Mouse (Mus musculus): ENCODE measurements around the gene Wdr20.
"Not testable (repeated sequence)": the region's sequence is repeated elsewhere in the genome, so short reads cannot be mapped to it uniquely, and the experiment has no call there.

Wdr20 gene

GRCm38 (mm10) chr12:110713784-110714183, 24.0 kb upstream of the Wdr20 start:
- no peak for DNase-seq (ENCODE audit: low spot score)

DNA sequence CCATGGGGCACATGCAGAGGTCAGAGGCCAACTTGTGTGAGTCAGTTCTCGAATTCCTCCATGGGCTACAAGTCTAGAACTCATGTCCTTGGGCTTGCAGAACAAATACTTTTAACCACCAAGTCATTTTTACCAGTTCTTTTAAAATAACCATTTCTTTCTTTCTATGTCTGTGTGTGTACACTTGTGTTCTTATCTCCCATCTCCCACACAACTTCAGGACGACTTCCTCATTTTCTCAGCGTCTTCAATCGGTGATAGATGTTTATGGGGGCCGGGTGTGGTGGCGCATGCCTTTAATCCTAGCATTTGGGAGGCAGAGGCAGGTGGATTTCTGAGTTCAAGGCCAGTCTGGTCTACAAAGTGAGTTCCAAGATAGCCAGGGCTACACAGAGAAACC, 23.5 kb upstream of the Wdr20 start:
- no peak for DNase-seq (ENCODE audit: low spot score)

DNA sequence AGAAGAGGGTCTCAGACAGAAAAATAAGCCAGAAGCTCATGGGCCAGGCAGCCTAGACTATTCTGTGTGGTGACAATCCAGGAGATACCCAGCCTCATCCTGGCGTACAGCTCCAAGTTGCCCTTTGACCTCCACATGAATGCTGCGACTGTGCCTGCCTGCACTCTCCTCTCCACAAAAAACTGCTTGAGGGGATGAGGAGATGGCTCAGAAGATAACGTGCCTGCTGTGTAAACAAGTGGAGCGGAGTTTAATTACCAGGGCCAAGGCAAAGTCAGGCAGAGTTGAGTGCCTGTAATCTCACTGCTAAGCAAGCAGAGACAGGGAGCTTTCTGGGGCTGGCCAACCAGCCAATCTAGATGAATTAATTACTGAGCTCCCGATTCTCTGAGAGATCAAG, 21.7 kb upstream of the Wdr20 start:
- no peak for DNase-seq (ENCODE audit: low spot score)

- DNase-seq (ENCODE audit: low spot score), result no peak
Observed at GRCm38 (mm10) chr12:110725051-110725450, 12.7 kb upstream of the Wdr20 start.

DNA sequence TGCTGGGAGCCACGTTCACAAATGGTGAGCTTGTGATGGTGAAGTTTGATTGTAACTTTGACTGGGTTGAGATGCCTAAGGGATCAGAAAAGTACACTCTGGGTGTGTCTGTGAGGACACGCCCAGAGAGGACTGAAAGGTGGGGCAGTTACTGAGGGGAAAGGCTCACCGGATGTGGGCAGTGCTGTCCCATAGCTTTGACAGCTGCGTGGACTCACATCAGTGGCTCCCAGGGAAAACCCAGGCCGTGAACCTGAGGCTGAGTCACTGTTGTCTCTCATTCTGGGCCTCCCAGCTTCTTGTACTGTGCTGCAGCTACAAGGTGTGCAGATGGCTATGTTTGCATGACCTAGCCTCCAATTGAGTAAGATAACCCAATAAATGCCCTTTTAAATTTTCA, 12.3 kb upstream of the Wdr20 start:
- no peak for DNase-seq (ENCODE audit: low spot score)

DNA sequence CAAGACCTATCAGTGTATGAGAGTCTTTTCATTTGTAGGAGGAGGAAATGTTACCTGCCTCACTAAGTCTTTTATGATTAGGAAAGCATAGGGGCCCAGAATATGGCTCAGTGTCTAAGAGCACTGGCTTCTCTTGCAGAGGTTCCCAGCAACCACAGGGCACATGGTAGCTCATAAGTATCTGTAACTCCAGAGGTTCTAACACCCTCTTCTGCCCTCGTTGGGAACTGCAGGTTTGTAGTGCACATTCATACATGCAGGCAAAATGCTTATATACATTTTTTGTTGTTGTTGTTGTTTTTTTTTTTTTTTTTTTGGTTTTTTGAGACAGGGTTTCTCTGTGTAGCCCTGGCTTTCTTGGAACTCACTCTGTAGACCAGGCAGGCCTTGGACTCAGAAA, 11.3 kb upstream of the Wdr20 start:
- DNase-seq (ENCODE audit: low spot score), result no peak

GRCm38 (mm10) chr12:110733254-110733653, 4.5 kb upstream of the Wdr20 start:
- not testable (repeated sequence) for DNase-seq (ENCODE audit: low spot score)

DNA sequence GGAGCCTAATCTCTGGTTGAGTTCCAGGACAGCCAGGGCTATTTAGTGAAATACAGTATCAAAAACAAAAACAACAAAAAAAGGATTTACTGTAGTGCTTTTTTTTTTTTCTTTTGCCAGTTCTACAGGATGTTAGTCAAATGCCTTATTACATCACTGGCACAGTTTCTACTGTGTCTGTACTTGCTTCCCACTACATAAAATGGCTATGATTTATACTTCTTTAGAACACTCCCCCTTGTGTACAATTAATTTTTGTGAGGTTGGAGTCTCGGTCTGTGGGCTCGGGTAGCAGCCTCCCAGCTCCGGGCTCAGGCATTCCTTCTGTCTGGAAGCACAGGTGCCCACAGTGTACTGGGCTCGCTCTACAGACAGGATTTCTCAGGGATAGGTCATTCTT, 1.1 kb upstream of the Wdr20 start:
- no peak for DNase-seq (ENCODE audit: low spot score)

GRCm38 (mm10) chr12:110738158-110738921, 596 bp downstream of the Wdr20 start:
- no peak for DNase-seq (ENCODE audit: low spot score)

GRCm38 (mm10) chr12:110750770-110751439, 13.2 kb downstream of the Wdr20 start:
- DNase-seq (ENCODE audit: low spot score), result no peak

DNA sequence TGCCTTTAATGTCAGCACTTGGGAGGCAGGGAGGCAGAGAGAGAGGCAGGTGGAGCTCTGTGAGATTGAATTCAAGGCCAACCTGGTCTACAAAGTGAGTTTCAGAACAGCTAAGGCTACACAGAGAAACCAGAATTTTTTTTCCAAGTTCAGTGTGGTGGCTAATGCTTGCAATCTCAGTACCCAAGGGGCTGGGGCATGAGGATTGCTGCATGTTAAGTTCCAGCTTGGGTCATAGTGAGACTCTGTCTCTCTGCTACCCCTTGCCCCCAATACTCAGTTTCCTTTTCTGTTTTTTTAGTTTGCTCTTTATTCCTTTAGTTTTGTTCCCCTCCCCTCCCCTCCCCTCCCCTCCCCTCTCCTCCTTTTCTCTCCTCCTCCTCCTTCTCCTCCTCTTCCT, 15.0 kb downstream of the Wdr20 start:
- DNase-seq (ENCODE audit: low spot score), result no peak

DNA sequence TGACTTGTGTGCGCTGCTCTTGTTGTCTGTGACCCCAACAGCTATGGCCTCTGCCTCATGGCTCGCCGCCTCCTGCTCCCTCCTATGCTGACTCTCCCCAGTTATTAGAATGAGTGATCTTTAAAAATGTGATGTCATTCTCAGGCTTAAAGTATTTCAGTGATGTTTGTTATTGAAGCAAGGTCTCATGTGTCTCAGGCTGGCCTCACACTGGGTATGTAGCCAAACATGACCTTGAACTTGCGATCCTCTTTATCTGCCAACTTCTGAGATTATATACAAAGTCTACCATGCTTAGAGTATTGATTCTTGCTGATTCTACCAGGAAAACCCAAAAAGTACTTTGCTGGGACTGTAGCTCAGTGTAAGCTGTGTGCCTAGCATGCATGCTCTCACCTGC, 16.2 kb downstream of the Wdr20 start:
- no peak for DNase-seq (ENCODE audit: low spot score)

DNA sequence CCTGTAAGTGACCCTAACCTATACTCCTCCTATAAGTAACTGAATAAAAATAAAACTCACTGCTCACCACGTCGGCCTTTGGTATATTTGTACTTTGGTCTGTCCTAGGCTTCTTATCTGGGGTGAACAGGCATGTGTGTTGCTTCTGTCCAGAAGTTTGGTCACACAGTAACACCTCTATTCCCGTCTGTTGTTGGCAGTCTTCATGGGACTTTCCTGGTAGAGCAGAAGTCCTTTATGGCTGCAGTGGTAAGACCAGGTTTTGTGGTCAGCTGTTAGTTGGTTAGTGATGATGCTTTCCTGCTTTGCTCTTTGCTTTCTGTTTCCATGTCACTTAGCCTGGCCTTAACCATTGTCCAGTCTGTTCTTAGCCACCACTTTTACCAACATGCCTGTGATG, 19.4 kb downstream of the Wdr20 start:
- no peak for DNase-seq (ENCODE audit: low spot score)

DNA sequence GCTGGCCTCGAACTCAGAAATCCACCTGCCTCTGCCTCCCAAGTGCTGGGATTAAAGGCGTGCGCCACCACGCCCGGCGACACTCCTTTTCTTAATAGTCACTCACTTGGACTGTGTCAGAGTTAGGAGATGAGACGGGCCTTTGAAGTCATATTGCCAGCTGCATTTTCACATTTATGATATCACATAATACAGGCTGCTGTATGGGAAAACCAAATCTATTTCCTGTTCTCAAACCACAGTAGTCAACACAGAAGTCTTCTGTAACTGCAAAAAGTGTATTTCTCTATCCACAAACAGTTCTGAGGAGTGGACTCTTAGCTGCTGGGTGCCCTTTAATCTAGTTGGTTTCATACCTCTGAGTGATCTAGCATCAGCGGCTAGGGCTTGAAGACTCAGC, 21.2 kb downstream of the Wdr20 start:
- DNase-seq (ENCODE audit: low spot score), result no peak

- no peak for DNase-seq (ENCODE audit: low spot score)
Observed at GRCm38 (mm10) chr12:110762321-110762720, 24.6 kb downstream of the Wdr20 start.

DNA sequence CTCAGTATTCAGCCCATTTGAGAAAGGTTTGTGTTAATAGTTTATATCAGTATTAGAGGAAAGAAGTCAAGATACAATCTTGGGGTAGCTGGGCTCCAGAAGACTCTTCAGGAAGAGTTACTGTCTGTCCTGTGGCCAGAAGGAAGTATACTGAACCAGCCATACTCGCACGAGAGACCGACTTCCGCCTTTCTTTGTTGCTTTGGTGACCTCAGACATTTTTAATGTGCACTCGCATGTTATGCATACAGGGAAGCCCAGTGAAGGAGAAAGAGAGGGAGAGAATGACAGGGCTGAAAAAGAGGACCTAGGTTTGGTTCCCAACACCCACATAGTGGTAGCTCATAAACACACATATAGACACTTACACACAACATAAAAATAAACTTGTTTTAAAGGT, 26.8 kb downstream of the Wdr20 start:
- no peak for DNase-seq (ENCODE audit: low spot score)

DNA sequence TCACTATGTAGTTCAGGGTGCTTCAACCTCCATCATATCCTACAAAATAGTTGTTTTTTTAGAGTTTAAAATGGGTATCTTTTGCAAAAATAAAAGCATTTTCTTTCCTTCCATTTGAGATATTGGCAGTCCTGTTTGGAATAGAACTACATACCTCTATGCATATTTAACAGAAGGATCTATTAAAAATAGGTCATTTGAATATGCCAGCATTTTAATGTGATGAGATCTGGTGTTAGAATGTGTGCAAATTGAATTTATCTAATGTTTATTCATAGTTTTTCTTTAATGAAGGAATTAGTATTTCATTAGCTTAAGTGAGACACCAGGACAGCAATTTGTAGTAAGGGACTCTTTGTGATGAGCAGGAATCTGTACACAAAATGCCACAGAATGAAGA, 30.8 kb downstream of the Wdr20 start:
- DNase-seq (ENCODE audit: low spot score), result no peak

- DNase-seq (ENCODE audit: low spot score), result no peak
Observed at GRCm38 (mm10) chr12:110769660-110770297, 32.0 kb downstream of the Wdr20 start.

- no peak for DNase-seq (ENCODE audit: low spot score)
Observed at GRCm38 (mm10) chr12:110770479-110771247, 32.9 kb downstream of the Wdr20 start.

GRCm38 (mm10) chr12:110771961-110772360, 34.2 kb downstream of the Wdr20 start:
- no peak for DNase-seq (ENCODE audit: low spot score)

DNA sequence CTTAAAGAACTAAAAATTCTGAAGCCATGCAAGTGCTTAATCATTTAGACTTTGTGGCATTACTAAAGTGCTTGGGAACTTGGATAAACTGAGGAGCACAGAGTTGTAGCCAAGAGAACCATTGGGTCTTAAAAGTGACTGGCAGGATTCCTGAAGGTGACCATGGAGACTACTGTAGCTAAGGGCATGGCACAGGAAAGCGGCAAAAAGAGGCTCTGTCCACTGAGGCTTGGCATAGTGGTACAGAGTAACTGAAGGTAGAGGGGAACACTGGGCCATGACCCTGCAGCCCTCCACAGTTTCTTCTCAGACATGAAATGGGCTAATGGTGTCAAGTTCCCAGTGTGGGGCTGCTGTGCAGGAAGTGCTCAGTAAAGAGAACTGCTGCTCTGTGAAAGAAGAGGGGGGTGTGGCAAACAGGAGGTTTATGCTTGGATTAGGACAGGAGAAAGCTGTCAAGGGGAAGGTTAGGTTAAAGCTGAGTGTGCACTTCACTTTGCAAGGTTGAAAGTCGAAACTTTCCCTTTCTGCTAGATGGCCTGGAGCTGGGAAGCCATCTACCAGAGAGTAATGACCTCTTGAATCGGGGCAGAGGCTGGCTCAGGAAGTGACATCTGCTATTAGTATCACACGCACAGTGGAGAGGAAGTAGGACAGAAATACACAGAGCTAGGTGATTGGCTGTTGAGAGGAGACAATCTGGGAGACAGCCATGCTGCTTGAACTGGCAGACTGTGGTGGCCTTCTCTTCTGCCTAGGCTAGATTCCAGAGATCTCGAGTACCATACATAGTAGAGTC, 38.1 kb downstream of the Wdr20 start:
- no peak for DNase-seq (ENCODE audit: low spot score)

- DNase-seq (ENCODE audit: low spot score), result no peak
Observed at GRCm38 (mm10) chr12:110777853-110778252, 40.1 kb downstream of the Wdr20 start.
